Mouse (Mus musculus) stomach, postnatal 0 days (tissue): ENCODE measurements around the gene Mrpl39. TPM values are rescaled to one million over a fixed set of nuclear protein-coding genes. Genes with fewer than 3 reads are reported as not detected.

Experiments used
- ATAC-seq: fragments of 200-750 bp; cut with Nextera tagmentation; 2 replicates; pipeline ENCODE4 v1.8.0; 2017; ENCODE audit not compliant: low FRiP score, low TSS enrichment
- DNase-seq: peaks from one replicate; pipeline ENCODE4 v3.0.0-alpha.2; 2016; ENCODE audit warnings: low spot score
- H3K27ac ChIP-seq: fragments of 300-500 bp; sonication (generic); replicated peaks from 2 replicates; pipeline ENCODE4 v1.5.1; 2014; ENCODE audit warnings: mild to moderate bottlenecking, control low read depth
- H3K27me3 ChIP-seq: fragments of 300-500 bp; sonication (generic); 2 replicates; pipeline ENCODE4 v1.6.1; 2014; ENCODE audit warnings: low read length; ENCODE audit not compliant: control insufficient read depth, insufficient read depth
- H3K36me3 ChIP-seq: fragments of 300-500 bp; sonication (generic); 2 replicates; pipeline ENCODE4 v1.6.1; 2014; ENCODE audit warnings: low read length, mixed read lengths; ENCODE audit not compliant: control insufficient read depth, insufficient read depth
- H3K4me1 ChIP-seq: fragments of 300-500 bp; sonication (generic); replicated peaks from 2 replicates; pipeline ENCODE4 v1.6.1; 2014; ENCODE audit warnings: antibody characterized with exemption; ENCODE audit not compliant: control insufficient read depth, insufficient read depth
- H3K4me2 ChIP-seq: fragments of 300-500 bp; sonication (generic); replicated peaks from 2 replicates; pipeline ENCODE4 v1.6.1; 2014; ENCODE audit warnings: low read depth, mild to moderate bottlenecking, control low read depth, moderate library complexity
- H3K4me3 ChIP-seq: fragments of 300-500 bp; sonication (generic); 2 replicates; pipeline ENCODE4 v1.5.1; 2014; ENCODE audit warnings: low read depth, low read length, control low read depth
- H3K9ac ChIP-seq: fragments of 300-500 bp; sonication (generic); 2 replicates; pipeline ENCODE4 v1.6.1; 2014; ENCODE audit warnings: mild to moderate bottlenecking, low read length, control low read depth, mixed read lengths
- H3K9me3 ChIP-seq: fragments of 300-500 bp; sonication (generic); 2 replicates; pipeline ENCODE4 v1.6.1; 2016; ENCODE audit warnings: low read length; ENCODE audit not compliant: control insufficient read depth
- CTCF ChIP-seq: IDR thresholded peaks from 2 replicates; pipeline ENCODE4 v1.5.1; 2016; ENCODE audit warnings: antibody characterized with exemption, low read depth, mild to moderate bottlenecking, moderate library complexity
- EP300 ChIP-seq: optimal IDR thresholded peaks from 2 replicates; pipeline ENCODE3; 2016; ENCODE audit warnings: antibody characterized with exemption
- WGBS: fragments of 180-500 bp; shearing (Covaris S2); extraction: QIAGEN DNeasy Blood & Tissue Kit; methylation state at CpG from one replicate; pipeline ENCODE4 v1.1.7; 2014; 5-methylcytosine and 5-hydroxymethylcytosine counted together
- polyA plus RNA-seq: library from polyadenylated mRNA; unstranded; fragments of >200 nt; fragmentation: Nextera tagmentation; extraction: Ambion mirVana; gene quantifications from 2 replicates; pipeline ENCODE4 v1.2.1, GENCODE M21; 2015

The Mrpl39 gene
- polyA plus RNA-seq, 1 experiment from 2014 or later: 31.2 TPM

- ATAC-seq: no peak
- Histone ChIP-seq H3K4me1 (no peaks in the 10 kb centered on the region), H3K9ac (no peak overlapping the region), H3K27me3 (no peaks in the 10 kb centered on the region), H3K4me3 (no peak overlapping the region), H3K27ac (no peak overlapping the region), H3K9me3 (no peaks in the 10 kb centered on the region), H3K4me2 (no peak overlapping the region), H3K36me3 (peaks cover 10% of the 10 kb centered on the region)
- WGBS: 93% methylated on average over 10 of the region's 10 CpGs
- no peak for DNase-seq
- TF ChIP-seq EP300: no peak
- TF ChIP-seq CTCF: no peak
Measured at GRCm38 (mm10) chr16:84717618-84718248, 17.8 kb downstream of the Mrpl39 start.

GRCm38 (mm10) chr16:84716724-84717617 lies 18.6 kb downstream of the Mrpl39 start:
- DNase-seq: no peak
- 87% methylated on average over 13 of the region's 13 CpGs for WGBS
- H3K27me3 ChIP-seq: no peaks in the 10 kb centered on the region
- peaks cover 7% of the 10 kb centered on the region for H3K36me3 ChIP-seq
- TF ChIP-seq EP300 (no peak), CTCF (no peak)
- no peak overlapping the region for H3K4me2 ChIP-seq
- H3K9me3 ChIP-seq: no peaks in the 10 kb centered on the region
- ATAC-seq: no peak
- H3K4me1 ChIP-seq: no peaks in the 10 kb centered on the region
- H3K27ac ChIP-seq: no peak overlapping the region
- H3K9ac ChIP-seq: no peak overlapping the region
- H3K4me3 ChIP-seq: no peak overlapping the region

- Histone ChIP-seq H3K9ac (no peak overlapping the region), H3K4me1 (no peaks in the 10 kb centered on the region), H3K4me3 (no peak overlapping the region), H3K4me2 (no peak overlapping the region), H3K36me3 (peaks cover 2% of the 10 kb centered on the region), H3K9me3 (no peaks in the 10 kb centered on the region), H3K27ac (no peak overlapping the region), H3K27me3 (no peaks in the 10 kb centered on the region)
- 79% methylated on average over 7 of the region's 7 CpGs for WGBS
- DNase-seq: no peak
- ATAC-seq: no peak
- TF ChIP-seq EP300: no peak
- TF ChIP-seq CTCF: no peak
Measured at GRCm38 (mm10) chr16:84716197-84716596, 19.3 kb downstream of the Mrpl39 start.

GRCm38 (mm10) chr16:84714978-84715377 lies 20.6 kb downstream of the Mrpl39 start:
- Histone ChIP-seq H3K9me3 (no peaks in the 10 kb centered on the region), H3K27ac (no peak overlapping the region), H3K36me3 (no peaks in the 10 kb centered on the region), H3K27me3 (no peaks in the 10 kb centered on the region), H3K4me2 (no peak overlapping the region), H3K4me1 (no peaks in the 10 kb centered on the region), H3K9ac (no peak overlapping the region), H3K4me3 (no peak overlapping the region)
- TF ChIP-seq CTCF (no peak), EP300 (no peak)
- WGBS: 90% methylated on average over 6 of the region's 6 CpGs
- ATAC-seq: no peak
- DNase-seq: no peak

GRCm38 (mm10) chr16:84713926-84714325 lies 21.6 kb downstream of the Mrpl39 start:
- no peaks in the 10 kb centered on the region for H3K9me3 ChIP-seq
- H3K27ac ChIP-seq: no peak overlapping the region
- H3K9ac ChIP-seq: no peak overlapping the region
- ATAC-seq (no peak), DNase-seq (no peak)
- no peaks in the 10 kb centered on the region for H3K27me3 ChIP-seq
- TF ChIP-seq EP300: no peak
- TF ChIP-seq CTCF: no peak
- H3K4me1 ChIP-seq: no peaks in the 10 kb centered on the region
- no peaks in the 10 kb centered on the region for H3K36me3 ChIP-seq
- WGBS: 80% methylated on average over 4 of the region's 4 CpGs
- H3K4me3 ChIP-seq: no peak overlapping the region
- H3K4me2 ChIP-seq: no peak overlapping the region

- ATAC-seq: no peak
- H3K36me3 ChIP-seq: no peaks in the 10 kb centered on the region
- no peak for DNase-seq
- H3K4me1 ChIP-seq: no peaks in the 10 kb centered on the region
- 77% methylated on average over 4 of the region's 4 CpGs for WGBS
- H3K9me3 ChIP-seq: no peaks in the 10 kb centered on the region
- TF ChIP-seq CTCF (no peak), EP300 (no peak)
- no peak overlapping the region for H3K4me3 ChIP-seq
- no peaks in the 10 kb centered on the region for H3K27me3 ChIP-seq
- H3K9ac ChIP-seq: no peak overlapping the region
- H3K4me2 ChIP-seq: no peak overlapping the region
- H3K27ac ChIP-seq: no peak overlapping the region
Measured at GRCm38 (mm10) chr16:84713156-84713555, 22.4 kb downstream of the Mrpl39 start.
